Mouse (Mus musculus) layer of hippocampus, adult 6 months (tissue): ENCODE results near the gene Lhx4. TPM values are rescaled to one million over a fixed set of nuclear protein-coding genes. Genes with fewer than 3 reads are reported as not detected.

ENCODE experiments used
- long read RNA-seq, 2 experiments: library from polyadenylated mRNA; unstranded; transcript quantifications; one replicate each; pipeline ENCODE4 v2.0.0; 2019 to 2020
- polyA plus RNA-seq: library from polyadenylated mRNA; unstranded; fragments of <200 nt; fragmentation: Nextera tagmentation; gene quantifications from 2 replicates; pipeline ENCODE4 v1.2.3, GENCODE M21; 2021

Gene Lhx4
- not detected in 2 replicates for polyA plus RNA-seq
- long read RNA-seq, experiment 1 = 0 reads
- long read RNA-seq, experiment 2 = 0 reads

GRCm38 (mm10) chr1:155751484-155752255 is at the start of gene Lhx4:
Gene Lhx4 (minus strand): TSS chr1:155751684.

Other genes starting within 250 kb of the Lhx4 start
- gene Acbd6, start 193.6 kb downstream of the Lhx4 start, polyA plus RNA-seq = 125 and 155 TPM in 2 replicates
- gene Qsox1, start 61.2 kb upstream of the Lhx4 start, polyA plus RNA-seq = 9.2 and 11.8 TPM in 2 replicates
- 1.6 and 2.0 TPM in 2 replicates for gene Cep350, start 221.6 kb upstream of the Lhx4 start, polyA plus RNA-seq